Mouse (Mus musculus) lung, embryonic 14.5 days (tissue): ENCODE data around the gene B3galt2. TPM values are rescaled to one million over a fixed set of nuclear protein-coding genes. Genes with fewer than 3 reads are reported as not detected.
A peak's percentile ranks its signal among the peaks of the same experiment; 100 is the strongest.

ENCODE experiments used
- ATAC-seq: fragments of 200-750 bp; cut with Nextera tagmentation; 2 replicates; pipeline ENCODE4 v1.8.0; 2017; ENCODE audit warnings: mild to moderate bottlenecking, moderate TSS enrichment, moderate library complexity; ENCODE audit not compliant: insufficient read depth
- DNase-seq: peaks from one replicate; pipeline ENCODE4 v3.0.0-alpha.2; 2015
- H3K27ac ChIP-seq: fragments of 300-500 bp; sonication (generic); 2 replicates; pipeline ENCODE4 v1.5.1; 2014; ENCODE audit warnings: low read depth, mild to moderate bottlenecking, moderate library complexity
- H3K27me3 ChIP-seq: fragments of 300-500 bp; sonication (generic); 2 replicates; pipeline ENCODE4 v1.6.1; 2014; ENCODE audit warnings: low read length, control low read depth; ENCODE audit not compliant: insufficient read depth
- H3K36me3 ChIP-seq: fragments of 300-500 bp; sonication (generic); 2 replicates; pipeline ENCODE4 v1.6.1; 2014; ENCODE audit warnings: control low read depth; ENCODE audit not compliant: insufficient read depth
- H3K4me1 ChIP-seq: fragments of 300-500 bp; sonication (generic); 2 replicates; pipeline ENCODE4 v1.6.1; 2014; ENCODE audit warnings: antibody characterized with exemption, control low read depth; ENCODE audit not compliant: insufficient read depth
- H3K4me2 ChIP-seq: fragments of 300-500 bp; sonication (generic); 2 replicates; pipeline ENCODE4 v1.6.1; 2014; ENCODE audit warnings: mild to moderate bottlenecking
- H3K4me3 ChIP-seq: fragments of 300-500 bp; sonication (generic); 2 replicates; pipeline ENCODE4 v1.5.1; 2014; ENCODE audit warnings: low read depth, low read length
- H3K9ac ChIP-seq: fragments of 300-500 bp; sonication (generic); 2 replicates; pipeline ENCODE4 v1.6.1; 2014
- H3K9me3 ChIP-seq: fragments of 300-500 bp; sonication (generic); 2 replicates; pipeline ENCODE4 v1.6.1; 2016; ENCODE audit warnings: low read depth, low read length, control low read depth
- CTCF ChIP-seq: IDR thresholded peaks from 2 replicates; pipeline ENCODE4 v1.5.1; 2016; ENCODE audit warnings: antibody characterized with exemption, low read depth
- WGBS: fragments of 180-500 bp; shearing (Covaris S2); extraction: QIAGEN DNeasy Blood & Tissue Kit; methylation state at CpG from one replicate; pipeline ENCODE4 v1.1.7; 2014; 5-methylcytosine and 5-hydroxymethylcytosine counted together
- polyA plus RNA-seq: library from polyadenylated mRNA; unstranded; fragments of >200 nt; fragmentation: Nextera tagmentation; extraction: Ambion mirVana; gene quantifications from 2 replicates; pipeline ENCODE4 v1.2.1, GENCODE M21; 2014

Gene B3galt2
- polyA plus RNA-seq, 1 experiment from 2014 or later: 0.66 TPM

- WGBS: 31% methylated on average over 7 of the region's 7 CpGs
- no peak for TF ChIP-seq CTCF
- Histone ChIP-seq H3K9ac (no peak overlapping the region), H3K4me2 (no peak overlapping the region), H3K27me3 (no peaks in the 10 kb centered on the region), H3K27ac (no peak overlapping the region), H3K36me3 (peaks cover 9% of the 10 kb centered on the region), H3K9me3 (no peaks in the 10 kb centered on the region), H3K4me1 (no peaks in the 10 kb centered on the region), H3K4me3 (no peak overlapping the region)
- ATAC-seq (no peak), DNase-seq (no peak)
Measured at GRCm38 (mm10) chr1:143631337-143631736, 9.1 kb upstream of the B3galt2 start.

GRCm38 (mm10) chr1:143632361-143632760 lies 8.1 kb upstream of the B3galt2 start:
- WGBS: 71% methylated on average over 1 of the region's 1 CpGs
- Histone ChIP-seq H3K9me3 (no peaks in the 10 kb centered on the region), H3K4me2 (no peak overlapping the region), H3K4me3 (no peak overlapping the region), H3K4me1 (no peaks in the 10 kb centered on the region), H3K27ac (no peak overlapping the region), H3K27me3 (no peaks in the 10 kb centered on the region), H3K9ac (no peak overlapping the region), H3K36me3 (no peaks in the 10 kb centered on the region)
- no peak for TF ChIP-seq CTCF
- ATAC-seq (no peak), DNase-seq (no peak)

- H3K9ac ChIP-seq: no peak overlapping the region
- no peak overlapping the region for H3K27ac ChIP-seq
- ATAC-seq (no peak), DNase-seq (no peak)
- no peaks in the 10 kb centered on the region for H3K9me3 ChIP-seq
- H3K4me1 ChIP-seq: no peaks in the 10 kb centered on the region
- H3K4me3 ChIP-seq: no peak overlapping the region
- TF ChIP-seq CTCF: no peak
- WGBS: 82% methylated on average over 2 of the region's 2 CpGs
- no peaks in the 10 kb centered on the region for H3K36me3 ChIP-seq
- H3K27me3 ChIP-seq: no peaks in the 10 kb centered on the region
- no peak overlapping the region for H3K4me2 ChIP-seq
Measured at GRCm38 (mm10) chr1:143632854-143633587, 7.4 kb upstream of the B3galt2 start.

GRCm38 (mm10) chr1:143644221-143644620 lies 3.8 kb downstream of the B3galt2 start:
- ATAC-seq: no peak

GRCm38 (mm10) chr1:143645386-143645785 lies 4.9 kb downstream of the B3galt2 start:
- Histone ChIP-seq H3K4me1 (no peaks in the 10 kb centered on the region), H3K9ac (no peak overlapping the region), H3K27me3 (no peaks in the 10 kb centered on the region), H3K9me3 (no peaks in the 10 kb centered on the region), H3K4me2 (no peak overlapping the region), H3K36me3 (peaks cover under 1% of the 10 kb centered on the region; the same call in 1 of the 2 replicates), H3K4me3 (no peak overlapping the region), H3K27ac (no peak overlapping the region)
- 62% methylated on average over 4 of the region's 4 CpGs for WGBS
- DNase-seq (no peak), ATAC-seq (no peak)
- TF ChIP-seq CTCF: no peak

More at GRCm38 (mm10) chr1:143644221-143644620, 3.8 kb downstream of the B3galt2 start:
- Histone ChIP-seq H3K27ac (no peak overlapping the region), H3K4me2 (no peak overlapping the region), H3K9me3 (no peaks in the 10 kb centered on the region), H3K4me3 (no peak overlapping the region), H3K4me1 (no peaks in the 10 kb centered on the region), H3K9ac (no peak overlapping the region), H3K36me3 (no peaks in the 10 kb centered on the region), H3K27me3 (no peaks in the 10 kb centered on the region)
- 96% methylated on average over 2 of the region's 2 CpGs for WGBS
- TF ChIP-seq CTCF: peak; percentile 67
- DNase-seq: peak; percentile 71

- DNase-seq (no peak), ATAC-seq (no peak)
- Histone ChIP-seq H3K27me3 (no peaks in the 10 kb centered on the region), H3K4me3 (no peak overlapping the region), H3K27ac (no peak overlapping the region), H3K4me1 (no peaks in the 10 kb centered on the region), H3K36me3 (peaks cover 3% of the 10 kb centered on the region; the same call in 1 of the 2 replicates), H3K4me2 (no peak overlapping the region), H3K9me3 (no peaks in the 10 kb centered on the region), H3K9ac (no peak overlapping the region)
- no peak for TF ChIP-seq CTCF
- 92% methylated on average over 4 of the region's 4 CpGs for WGBS
Measured at GRCm38 (mm10) chr1:143646219-143646618, 5.8 kb downstream of the B3galt2 start.

- 91% methylated on average over 2 of the region's 2 CpGs for WGBS
- DNase-seq (no peak), ATAC-seq (no peak)
Measured at GRCm38 (mm10) chr1:143650317-143650716, 9.9 kb downstream of the B3galt2 start.

More at GRCm38 (mm10) chr1:143650317-143650716, 9.9 kb downstream of the B3galt2 start:
- no peaks in the 10 kb centered on the region for H3K27me3 ChIP-seq
- H3K4me2 ChIP-seq: no peak overlapping the region
- peaks cover 10% of the 10 kb centered on the region for H3K36me3 ChIP-seq
- no peak for TF ChIP-seq CTCF
- H3K9ac ChIP-seq: no peak overlapping the region
- H3K4me3 ChIP-seq: no peak overlapping the region
- no peak overlapping the region for H3K27ac ChIP-seq
- H3K9me3 ChIP-seq: no peaks in the 10 kb centered on the region
- no peaks in the 10 kb centered on the region for H3K4me1 ChIP-seq
